Mouse (Mus musculus) lung, postnatal 36 days (tissue): ENCODE measurements at regions not wholly inside any gene's neighbourhood (a gene's known extent, or its start where the extent isn't known, plus 50 kb on each side); places are given as distances from the start of the nearest gene placed in this dataset.
A peak's percentile ranks its signal among the peaks of the same experiment; 100 is the strongest.

ENCODE experiments used
- DNase-seq: peaks from one replicate; pipeline ENCODE4 v3.0.0; 2022; ENCODE audit warnings: mixed read lengths

- DNase-seq = no peak
These were observed 230.2 kb upstream of the Nsun2 start for GRCm38 (mm10) chr13:69303316-69303715.

- no peak for DNase-seq
These were observed 203.0 kb upstream of the Nsun2 start for GRCm38 (mm10) chr13:69330412-69331000.

DNA sequence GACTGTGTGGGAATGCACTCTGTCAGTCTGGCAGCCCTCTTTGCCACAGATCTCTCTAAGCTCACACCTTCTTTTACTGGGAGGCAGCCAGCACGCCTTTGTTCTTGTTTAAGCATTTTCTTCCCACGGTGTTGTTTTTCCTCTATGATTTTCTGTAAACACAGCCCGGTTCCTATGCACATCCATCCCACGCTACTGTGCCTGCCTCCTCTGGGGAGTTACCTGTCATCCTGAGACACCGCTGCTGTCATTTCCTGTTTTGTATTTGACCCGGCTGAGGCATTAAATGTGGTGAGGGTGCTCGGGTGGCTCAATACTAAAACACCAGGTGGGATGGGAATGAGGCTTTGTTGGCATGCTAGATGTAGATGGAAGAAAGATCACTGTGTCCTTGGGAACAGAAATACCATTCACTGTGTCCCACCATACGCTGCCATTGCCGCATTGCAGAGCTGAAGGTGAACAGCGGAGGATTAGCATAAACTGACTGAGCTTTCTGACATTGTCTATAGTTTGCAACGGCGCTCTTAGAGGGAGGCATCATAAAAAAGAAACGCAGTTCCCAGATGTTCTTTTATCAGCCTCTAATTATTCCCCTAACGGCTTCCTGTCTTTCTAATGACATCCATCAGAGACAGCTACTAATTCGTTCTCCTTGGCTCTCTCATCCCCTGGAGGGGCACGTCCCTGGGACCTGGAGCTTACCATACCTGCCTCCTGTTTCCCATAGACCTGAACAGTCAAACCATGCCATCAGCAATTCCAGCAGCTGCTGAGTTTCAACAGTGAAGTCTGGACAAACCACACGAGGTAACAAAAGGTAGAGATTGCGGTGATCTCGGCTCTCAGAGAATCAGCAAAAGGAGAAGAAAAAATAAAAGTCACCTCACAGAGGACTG, 201.8 kb upstream of the Nsun2 start:
- DNase-seq = no peak

DNA sequence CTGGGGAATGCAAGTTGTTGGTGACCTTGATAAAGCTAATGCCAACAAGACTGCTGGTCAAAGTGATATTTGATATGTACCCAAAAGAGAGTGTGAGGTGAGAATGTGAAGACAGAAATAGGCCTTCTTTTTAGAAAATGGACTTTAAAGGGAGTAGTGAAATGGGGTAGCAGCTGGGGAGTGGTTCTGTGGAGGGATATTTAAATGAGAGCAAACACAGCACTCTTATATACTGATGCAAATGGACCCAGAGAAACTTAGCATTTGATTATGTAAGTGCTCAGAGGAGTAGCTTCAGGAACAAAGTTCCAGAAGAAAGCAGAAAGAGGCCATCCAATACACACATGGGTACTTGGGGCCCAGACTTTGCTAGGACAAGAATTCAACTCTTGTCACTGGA, 189.7 kb upstream of the Nsun2 start:
- DNase-seq = no peak

GRCm38 (mm10) chr13:69357435-69357834, 176.1 kb upstream of the Nsun2 start:
- DNase-seq = no peak

GRCm38 (mm10) chr13:69365880-69366490, 167.6 kb upstream of the Nsun2 start:
- no peak for DNase-seq

DNA sequence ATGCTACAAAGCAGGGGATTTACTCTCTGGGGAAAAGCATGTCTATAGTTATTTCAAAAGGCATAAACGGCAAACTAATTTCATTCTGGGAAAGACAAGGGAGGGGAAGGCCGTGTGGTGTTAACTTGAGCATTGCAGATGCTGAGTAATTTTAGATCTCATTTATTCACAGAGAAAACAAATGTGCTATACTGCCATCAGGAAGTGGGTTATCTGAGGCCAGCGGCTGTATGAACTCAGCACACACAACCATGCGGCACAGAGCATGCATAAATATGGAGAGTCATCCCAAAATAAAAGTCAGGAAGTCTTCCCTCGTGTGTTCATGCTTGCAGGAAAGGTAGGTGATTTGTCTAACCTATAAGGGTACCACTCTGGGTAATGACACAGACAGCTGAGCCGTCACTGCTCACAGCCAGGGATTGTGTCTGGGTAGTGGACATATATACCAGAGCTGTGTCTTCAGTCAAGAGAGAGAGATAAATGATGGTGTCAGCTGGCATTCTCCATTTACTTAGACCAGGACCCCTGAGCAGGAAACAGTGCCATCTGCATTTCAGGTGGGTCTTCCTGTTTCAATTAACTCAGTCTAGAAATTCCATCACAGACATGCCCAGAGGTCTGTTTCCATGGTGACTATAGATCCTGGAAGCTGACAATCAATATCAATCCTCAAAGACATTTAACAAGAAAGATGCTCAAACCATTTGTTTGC, 160.3 kb upstream of the Nsun2 start:
- no peak for DNase-seq

GRCm38 (mm10) chr13:69373816-69374142, 159.8 kb upstream of the Nsun2 start:
- no peak for DNase-seq

DNA sequence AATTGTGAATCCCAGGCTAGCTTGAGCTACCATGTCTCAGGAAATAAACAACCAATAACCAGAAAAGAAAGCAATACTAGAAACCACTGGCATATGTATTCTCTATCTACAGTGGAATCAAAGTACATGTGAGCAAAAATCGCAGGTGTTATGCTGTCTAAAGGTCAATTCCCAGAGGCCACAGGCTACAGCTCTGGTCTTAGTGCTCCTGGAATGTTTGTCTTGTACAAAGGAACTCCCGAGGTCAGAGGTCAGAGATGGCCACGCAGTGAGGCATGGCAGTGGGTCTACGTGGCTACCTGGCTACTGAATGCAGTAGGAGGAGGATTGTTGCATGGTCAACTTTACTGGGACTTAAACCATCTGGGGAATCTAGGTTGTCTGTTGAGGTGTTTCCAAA, 153.1 kb upstream of the Nsun2 start:
- no peak for DNase-seq

DNA sequence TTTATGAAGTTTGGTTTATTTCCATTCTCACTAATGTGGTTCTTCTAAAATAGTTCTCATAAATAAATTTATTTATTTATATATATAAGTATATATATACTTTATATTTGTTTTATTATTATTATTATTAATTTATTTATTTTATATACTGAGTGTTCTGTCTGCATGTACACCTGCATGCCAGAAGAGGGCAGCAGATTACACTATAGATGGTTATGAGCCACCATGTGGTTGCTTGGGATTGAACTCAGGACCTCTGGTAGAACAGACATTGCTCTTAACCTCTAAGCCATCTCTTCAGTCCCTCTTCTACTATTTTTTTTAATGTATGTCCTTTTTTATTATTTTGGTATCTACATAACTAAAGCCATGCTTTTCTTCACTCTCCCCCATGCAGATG, 148.8 kb upstream of the Nsun2 start:
- DNase-seq = no peak

DNA sequence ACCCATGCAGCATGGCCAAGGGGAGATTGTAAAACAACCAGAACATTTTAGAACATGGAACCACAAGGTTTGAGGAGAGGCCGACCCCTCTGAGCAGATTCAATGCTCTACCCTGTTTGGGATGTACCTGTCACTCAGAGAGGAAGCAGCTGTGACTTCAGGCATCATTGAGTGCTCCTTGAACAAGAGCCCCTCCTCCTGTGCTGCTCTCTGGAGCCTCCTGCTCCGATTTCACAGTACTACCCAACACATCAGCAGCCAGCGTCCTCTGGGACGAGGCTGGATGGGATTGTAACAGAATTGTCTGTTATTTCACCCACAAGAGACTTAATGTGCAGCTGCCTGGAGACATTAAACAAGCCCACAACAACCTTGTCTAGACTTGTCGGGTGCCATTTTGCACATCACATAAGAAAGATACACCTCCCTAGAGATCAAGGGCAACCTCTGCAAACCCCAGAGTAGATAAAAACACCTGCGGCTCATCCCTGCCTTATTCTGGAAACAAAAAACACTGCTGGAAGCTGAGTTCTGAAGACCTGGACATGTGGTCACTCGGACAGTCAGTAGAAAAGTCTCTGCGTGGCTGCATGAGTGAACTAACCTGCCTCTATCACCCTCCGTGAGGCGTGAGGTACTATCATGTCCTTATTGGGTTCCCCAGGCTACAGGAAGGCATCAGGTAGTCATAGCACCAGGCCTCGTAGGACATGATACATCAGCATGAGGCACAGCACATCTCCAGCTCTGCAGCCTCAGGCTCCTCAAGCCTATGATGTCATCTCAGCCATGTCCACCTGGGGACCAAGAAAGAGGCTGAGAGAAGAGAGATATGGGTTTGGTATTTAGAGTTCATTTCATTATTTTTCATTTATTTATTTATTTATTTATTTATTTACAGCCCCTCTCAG, 140.4 kb upstream of the Nsun2 start:
- DNase-seq = no peak

- no peak for DNase-seq
These were observed 139.0 kb upstream of the Nsun2 start for GRCm38 (mm10) chr13:69394544-69394943.

- no peak for DNase-seq
These were observed 123.2 kb upstream of the Nsun2 start for GRCm38 (mm10) chr13:69410359-69410758.

DNA sequence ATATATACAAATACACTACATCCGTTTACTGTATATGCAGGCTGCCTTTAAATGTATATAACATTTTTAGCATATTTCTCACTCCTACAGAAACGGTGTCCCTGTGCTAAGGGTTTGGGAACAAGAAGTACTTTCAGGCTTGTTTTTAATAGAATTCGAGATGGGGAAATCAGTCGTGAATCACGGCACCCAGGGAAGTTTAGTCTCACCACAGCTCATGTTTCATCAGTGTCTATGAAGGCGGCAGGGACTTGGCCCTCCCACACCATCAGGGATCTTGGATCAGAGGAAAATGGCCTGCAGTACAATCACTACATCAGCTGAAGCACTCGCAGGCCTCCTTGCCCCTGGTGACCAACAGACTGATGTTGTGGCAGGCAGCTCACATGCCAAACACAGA, 118.7 kb upstream of the Nsun2 start:
- no peak for DNase-seq

- no peak for DNase-seq
These were observed 116.8 kb upstream of the Nsun2 start for GRCm38 (mm10) chr13:69416726-69417125.

DNA sequence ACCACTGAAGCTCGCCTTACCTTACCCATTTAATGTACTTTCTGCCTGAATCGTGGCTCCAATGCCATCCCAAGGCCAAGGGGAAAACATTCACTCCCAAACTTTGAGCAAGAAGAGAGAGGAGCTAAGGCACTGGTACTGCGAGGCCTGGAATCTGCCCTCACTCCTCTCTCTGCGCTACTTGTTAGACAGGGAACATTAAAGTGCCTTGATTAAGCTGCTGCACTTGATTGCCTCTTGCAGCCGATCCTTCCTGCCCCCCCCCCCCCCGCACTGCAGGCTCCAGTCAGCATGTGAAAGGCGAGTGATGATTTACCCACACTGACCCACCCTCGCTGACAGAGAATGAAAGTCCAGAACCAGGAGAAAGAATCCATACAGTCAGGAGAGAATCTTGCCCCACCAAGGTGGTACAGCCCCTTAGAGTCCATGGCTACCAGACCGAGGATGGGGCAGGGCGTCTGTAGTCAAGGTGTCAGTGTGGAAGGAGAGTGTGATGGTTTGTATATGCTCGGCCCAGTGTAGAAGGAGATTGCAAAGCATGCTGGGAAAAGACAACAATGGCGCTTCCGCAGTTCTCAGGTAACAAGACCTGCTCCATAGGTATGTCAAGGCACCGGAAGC, 115.6 kb upstream of the Nsun2 start:
- no peak for DNase-seq

DNA sequence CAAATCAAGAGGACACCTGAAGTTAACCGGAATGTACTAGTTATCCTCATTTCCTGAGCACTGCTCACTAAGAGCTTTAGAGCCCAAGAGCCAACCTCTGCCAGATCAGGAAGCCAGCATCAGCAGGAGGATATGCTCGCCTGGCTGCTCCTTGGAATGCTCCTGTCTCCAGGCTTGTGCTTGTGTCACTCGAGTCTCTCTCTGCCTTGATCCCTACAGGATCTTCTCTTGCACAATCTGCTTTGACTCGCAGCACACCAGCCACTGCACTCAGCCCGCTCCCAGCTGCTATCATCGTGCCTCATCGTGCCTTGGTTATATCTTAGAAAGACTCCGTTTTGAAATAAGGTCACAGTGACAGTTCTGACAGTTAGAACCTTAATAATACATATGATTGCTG, 113.4 kb upstream of the Nsun2 start:
- peak; percentile 3 for DNase-seq

GRCm38 (mm10) chr13:69421966-69422365, 111.6 kb upstream of the Nsun2 start:
- no peak for DNase-seq

DNA sequence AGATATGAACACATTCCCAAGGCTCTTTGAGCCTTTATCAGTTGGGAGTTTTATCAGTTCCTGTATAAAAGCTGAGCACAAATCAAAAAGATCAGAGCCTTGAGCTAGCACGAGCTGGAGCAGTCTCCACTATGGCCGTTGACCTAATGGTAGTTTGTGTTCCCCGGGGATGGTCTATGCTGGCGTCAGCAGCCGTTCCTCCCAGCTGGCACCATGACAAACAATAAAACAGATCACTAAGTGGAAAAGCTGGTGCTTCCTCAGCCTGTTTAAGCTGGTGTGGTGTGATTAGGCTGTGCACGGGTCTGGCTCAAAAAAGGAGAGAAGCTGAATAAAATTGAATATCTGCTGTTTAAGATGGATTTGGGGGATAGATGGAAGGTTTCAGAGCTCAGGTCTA, 107.4 kb upstream of the Nsun2 start:
- DNase-seq = peak; percentile 21

DNA sequence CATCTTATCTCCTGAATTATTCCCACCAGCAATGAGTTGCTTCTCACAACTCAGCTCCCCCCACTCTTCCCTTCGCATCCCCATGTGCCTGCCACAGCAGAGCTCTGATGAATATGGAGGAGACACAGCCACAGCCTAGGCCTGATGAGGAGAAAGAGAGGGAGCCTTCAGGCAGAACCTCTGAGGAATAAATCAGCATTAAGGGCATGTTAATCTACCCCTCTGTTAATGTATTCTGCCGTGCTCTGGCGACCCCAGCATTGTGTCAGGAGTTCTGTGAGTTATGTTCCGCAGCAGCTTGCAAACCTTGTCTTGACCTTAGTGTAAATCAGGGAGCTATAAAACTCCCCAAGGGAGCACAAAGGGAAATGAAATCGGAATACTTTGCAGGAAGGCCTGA, 104.0 kb upstream of the Nsun2 start:
- no peak for DNase-seq

GRCm38 (mm10) chr13:69433461-69434323, 99.9 kb upstream of the Nsun2 start:
- DNase-seq = peak; percentile 70
